Comparison of ENCODE assay signal across 25 mouse cellular contexts in the genomic region with DNA sequence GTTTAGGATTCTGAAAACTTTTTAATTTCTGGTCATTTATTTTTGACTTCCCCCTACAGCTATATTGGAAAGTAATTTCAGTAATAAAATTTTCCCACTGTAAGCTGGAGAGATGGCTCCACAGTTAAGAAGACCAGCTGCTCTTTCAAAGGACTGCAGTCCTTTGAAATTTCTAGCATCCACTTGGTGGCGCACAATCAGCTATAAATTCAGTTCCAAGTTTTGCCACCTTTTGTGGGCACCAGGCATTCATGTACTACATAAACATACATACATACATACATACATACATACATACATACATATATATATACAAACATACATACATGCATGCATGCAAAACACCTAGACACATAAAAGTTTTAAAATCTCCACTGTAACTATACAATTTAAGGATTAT.
DNase-seq lines count a peak whose midpoint lies in the region; ATAC-seq and TF ChIP-seq lines count a peak whose summit lies in the region.
"Had no signal": no experiment of that assay in that cellular context is flagged by ENCODE, and none has a peak within 500 bp of the region (broad histone marks: within the 10 kb centered on the region; RNA-seq: fewer than 3 reads in every experiment).

No protein-coding gene starts in this region.

- in situ Hi-C loops in CH12.LX (cut with MboI; ENCODE audit: low pct_ligation_motif_present, low pct_unique_long_range_greater_than_20kb, low sequenced_read_pairs): no loop called here

- dilution Hi-C loops in CH12.LX (cut with MboI; ENCODE audit: extremely low pct_ligation_motif_present, extremely low pct_unique_long_range_greater_than_20kb, low sequenced_read_pairs): no loop called here

- no peak overlapping the region for H3K9ac ChIP-seq in hindbrain, postnatal 0 days (replicated peaks; ENCODE audit: low read length)
- no peak overlapping the region for H3K9ac ChIP-seq in hindbrain, embryonic 16.5 days (ENCODE audit: low read depth, low read length)
- H3K9ac ChIP-seq in liver, embryonic 14.5 days (replicated peaks): no peak overlapping the region
- H3K9ac ChIP-seq in CH12.LX (ENCODE audit: insufficient read depth, low read depth) (no peak overlapping the region), MEL (ENCODE audit: control insufficient read depth, low read depth, low read length, poor library complexity, severe bottlenecking) (no peak overlapping the region)
- no peak overlapping the region for H3K9ac ChIP-seq in kidney, embryonic 14.5 days (ENCODE audit: low read depth, low read length)
- H3K9ac ChIP-seq: embryonic facial prominence, embryonic 12.5 days; heart, embryonic 13.5 days; hindbrain, embryonic 14.5 days; neural tube, embryonic 13.5 days had no signal

- no peaks in the 10 kb centered on the region for H3K27me3 ChIP-seq in hindbrain, postnatal 0 days (ENCODE audit: insufficient read depth, low read length)
- no peaks in the 10 kb centered on the region for H3K27me3 ChIP-seq in hindbrain, embryonic 16.5 days (replicated peaks; ENCODE audit: control insufficient read depth, insufficient read depth, low read length)
- no peaks in the 10 kb centered on the region for H3K27me3 ChIP-seq in liver, embryonic 14.5 days (ENCODE audit: control insufficient read depth, insufficient read depth, low read length)
- no peaks in the 10 kb centered on the region for H3K27me3 ChIP-seq in CH12.LX (replicated peaks)
- H3K27me3 ChIP-seq in MEL (ENCODE audit: control insufficient read depth in 1 of 2, insufficient read depth in 2 of 2, low read length in 2 of 2): no peaks in the 10 kb centered on the region
- no peaks in the 10 kb centered on the region for H3K27me3 ChIP-seq in kidney, embryonic 14.5 days (ENCODE audit: control insufficient read depth, insufficient read depth, low read length)
- H3K27me3 ChIP-seq: embryonic facial prominence, embryonic 12.5 days; heart, embryonic 13.5 days; megakaryocyte, embryonic 14.5 days; neural tube, embryonic 13.5 days had no signal

- H3K36me3 ChIP-seq in hindbrain, postnatal 0 days (ENCODE audit: insufficient read depth, low read length): no peaks in the 10 kb centered on the region
- no peaks in the 10 kb centered on the region for H3K36me3 ChIP-seq in hindbrain, embryonic 16.5 days (ENCODE audit: control insufficient read depth, insufficient read depth, low read length)
- no peaks in the 10 kb centered on the region for H3K36me3 ChIP-seq in liver, embryonic 14.5 days (replicated peaks; ENCODE audit: control insufficient read depth, insufficient read depth, low read depth)
- H3K36me3 ChIP-seq in CH12.LX (replicated peaks in 1 of 2; ENCODE audit: control insufficient read depth in 1 of 2, insufficient read depth in 1 of 2, low read length in 1 of 2) (peaks cover 0 to 14% of the 10 kb centered on the region in 2 experiments), MEL (ENCODE audit: control insufficient read depth in 1 of 2, insufficient read depth in 2 of 2, low read length in 2 of 2) (no peaks in the 10 kb centered on the region; a peak in 1 of 4 replicates)
- no peaks in the 10 kb centered on the region for H3K36me3 ChIP-seq in kidney, embryonic 14.5 days (ENCODE audit: control insufficient read depth, insufficient read depth, low read length)
- H3K36me3 ChIP-seq: embryonic facial prominence, embryonic 12.5 days; heart, embryonic 13.5 days; neural tube, embryonic 13.5 days had no signal

- no peaks in the 10 kb centered on the region; the same call in 1 of the 2 replicates for H3K79me2 ChIP-seq in CH12.LX (replicated peaks; ENCODE audit: control insufficient read depth, extremely low read depth, insufficient read depth, poor library complexity, severe bottlenecking)
- no peaks in the 10 kb centered on the region for H3K79me2 ChIP-seq in MEL (ENCODE audit: control insufficient read depth, insufficient read depth, low read length, poor library complexity)

- ATAC-seq in hindbrain, postnatal 0 days: no peak
- ATAC-seq in hindbrain, embryonic 16.5 days: no peak
- ATAC-seq in liver, embryonic 14.5 days (ENCODE audit: insufficient read depth): no peak
- ATAC-seq in kidney, embryonic 14.5 days (ENCODE audit: low FRiP score, low TSS enrichment): no peak

- no peaks in the 10 kb centered on the region for H3K4me1 ChIP-seq in hindbrain, postnatal 0 days (ENCODE audit: insufficient read depth, low read length)
- no peaks in the 10 kb centered on the region for H3K4me1 ChIP-seq in hindbrain, embryonic 16.5 days (ENCODE audit: control insufficient read depth, insufficient read depth, low read depth, low read length)
- 0 out of 4 replicates have a peak, but pooled peaks cover 0 to 2% of the 10 kb centered on the region in 2 experiments for H3K4me1 ChIP-seq in liver, embryonic 14.5 days (replicated peaks; ENCODE audit: control insufficient read depth in 2 of 2, insufficient read depth in 2 of 2, low read length in 1 of 2)
- H3K4me1 ChIP-seq in CH12.LX (ENCODE audit: control insufficient read depth in 1 of 2, insufficient read depth in 2 of 2) (peaks cover 0 to 5% of the 10 kb centered on the region in 2 experiments; a peak in 1 of 4 replicates), MEL (ENCODE audit: control insufficient read depth in 1 of 2, insufficient read depth in 2 of 2, low read length in 2 of 2) (no peaks in the 10 kb centered on the region)
- no peaks in the 10 kb centered on the region for H3K4me1 ChIP-seq in kidney, embryonic 14.5 days (ENCODE audit: control insufficient read depth, insufficient read depth, low read length)
- H3K4me1 ChIP-seq: embryonic facial prominence, embryonic 12.5 days; neural tube, embryonic 13.5 days had no signal

- H3K9me3 ChIP-seq in hindbrain, postnatal 0 days (ENCODE audit: low read length): no peaks in the 10 kb centered on the region
- H3K9me3 ChIP-seq in hindbrain, embryonic 16.5 days (ENCODE audit: control insufficient read depth, low read length): no peaks in the 10 kb centered on the region
- no peaks in the 10 kb centered on the region for H3K9me3 ChIP-seq in liver, embryonic 14.5 days (ENCODE audit: control insufficient read depth, low read length)
- H3K9me3 ChIP-seq in CH12.LX (replicated peaks; ENCODE audit: low read length) (no peaks in the 10 kb centered on the region), MEL (replicated peaks; ENCODE audit: insufficient read depth, low read length) (no peaks in the 10 kb centered on the region)
- H3K9me3 ChIP-seq in kidney, embryonic 14.5 days (ENCODE audit: control insufficient read depth, low read length): no peaks in the 10 kb centered on the region
- H3K9me3 ChIP-seq: embryonic facial prominence, embryonic 12.5 days; G1E; heart, embryonic 13.5 days; megakaryocyte, embryonic 14.5 days; neural tube, embryonic 13.5 days had no signal

- WGBS in hindbrain, postnatal 0 days: 87% methylated on average over 1 of the region's 1 CpGs
- WGBS in hindbrain, embryonic 16.5 days: 79% methylated on average over 1 of the region's 1 CpGs
- 70% methylated on average over 1 of the region's 1 CpGs for WGBS in liver, embryonic 14.5 days (ENCODE audit: insufficient replicate concordance)
- 86% methylated on average over 1 of the region's 1 CpGs for WGBS in kidney, embryonic 14.5 days

- DNase-seq in hindbrain, postnatal 0 days (ENCODE audit: low spot score): peak; percentile 44
- no peak for DNase-seq in liver, embryonic 14.5 days (ENCODE audit: low read depth in 3 of 3, low spot score in 3 of 3)
- DNase-seq in liver (no peak), CH12.LX (ENCODE audit: extremely low read depth) (no peak), MEL (ENCODE audit: low read depth, low spot score) (no peak)
- DNase-seq in spleen, postnatal 10 days (ENCODE audit: low spot score in 2 of 2): no peak
- DNase-seq: adrenal gland, postnatal 14 days; B cell, adult 2 months; cerebellum, adult 11-12 months; cerebellum, adult 9-11 months; gastrocnemius, postnatal 10 days; heart, postnatal 10 days; kidney, adult 8-10 months; kidney, postnatal 36 days; layer of hippocampus, postnatal 36 days; lung, postnatal 4 days; right cerebral cortex, postnatal 4 days had no signal

- TF ChIP-seq RAD21 in CH12.LX (IDR thresholded peaks at IDR 0.05; ENCODE audit: low read depth, low read length) (no peak; the same call in none of the 2 replicates), MEL (IDR thresholded peaks at IDR 0.05; ENCODE audit: low read depth, low read length) (peak; percentile 19)

- H3K4me2 ChIP-seq in hindbrain, postnatal 0 days (ENCODE audit: low read depth, low read length): no peak overlapping the region
- no peak overlapping the region for H3K4me2 ChIP-seq in hindbrain, embryonic 16.5 days (ENCODE audit: low read length)
- no peak overlapping the region for H3K4me2 ChIP-seq in liver, embryonic 14.5 days (ENCODE audit: low read depth)
- no peak overlapping the region for H3K4me2 ChIP-seq in CH12.LX (ENCODE audit: insufficient read depth, low read depth, poor library complexity, severe bottlenecking)
- H3K4me2 ChIP-seq in kidney, embryonic 14.5 days (replicated peaks; ENCODE audit: low read depth, low read length): no peak overlapping the region
- H3K4me2 ChIP-seq: embryonic facial prominence, embryonic 12.5 days; heart, embryonic 13.5 days; hindbrain, embryonic 14.5 days; neural tube, embryonic 13.5 days had no signal

- no peak for TF ChIP-seq EP300 in liver, embryonic 14.5 days (IDR thresholded peaks at IDR 0.05; ENCODE audit: low read depth)
- TF ChIP-seq EP300 in CH12.LX (IDR thresholded peaks at IDR 0.05; ENCODE audit: low read length): no peak
- TF ChIP-seq EP300 in MEL (IDR thresholded peaks at IDR 0.05; ENCODE audit: low read depth in 1 of 2, low read length in 2 of 2): no peak

- no peak overlapping the region for H3K27ac ChIP-seq in hindbrain, postnatal 0 days
- H3K27ac ChIP-seq in hindbrain, embryonic 16.5 days (ENCODE audit: low read depth, low read length): no peak overlapping the region
- no peak overlapping the region for H3K27ac ChIP-seq in liver, embryonic 14.5 days
- H3K27ac ChIP-seq in CH12.LX (ENCODE audit: insufficient read depth, low read depth) (no peak overlapping the region), MEL (ENCODE audit: control insufficient read depth, low read depth, low read length) (no peak overlapping the region)
- H3K27ac ChIP-seq in kidney, embryonic 14.5 days (ENCODE audit: low read depth, low read length): no peak overlapping the region
- H3K27ac ChIP-seq: embryonic facial prominence, embryonic 12.5 days; heart, embryonic 13.5 days; hindbrain, embryonic 14.5 days; neural tube, embryonic 13.5 days had no signal

- peak; percentile 46 for TF ChIP-seq CTCF in hindbrain, postnatal 0 days (IDR thresholded peaks at IDR 0.05; ENCODE audit: low read depth)
- peak; percentile 8; the same call in 1 of the 2 replicates for TF ChIP-seq CTCF in liver, embryonic 14.5 days (IDR thresholded peaks at IDR 0.05; ENCODE audit: low read depth)
- peak in 1 of 2 experiments; percentile 34; a peak in 2 of 4 replicates for TF ChIP-seq CTCF in CH12.LX (conservative IDR thresholded peaks at IDR 0.05 in 1 of 2, IDR thresholded peaks at IDR 0.05 in 1 of 2; ENCODE audit: low read depth in 2 of 2, low read length in 2 of 2)
- TF ChIP-seq CTCF in MEL (IDR thresholded peaks at IDR 0.05 in 2 of 3, conservative IDR thresholded peaks at IDR 0.05 in 1 of 3; ENCODE audit: control insufficient read depth in 1 of 3, insufficient read depth in 1 of 3, low read depth in 2 of 3, low read length in 3 of 3, poor library complexity in 1 of 3, severe bottlenecking in 1 of 3): peak in 1 of 3 experiments; percentile 24; a peak in 2 of 6 replicates

- no peak overlapping the region for H3K4me3 ChIP-seq in hindbrain, postnatal 0 days (ENCODE audit: low read length)
- no peak overlapping the region for H3K4me3 ChIP-seq in hindbrain, embryonic 16.5 days (ENCODE audit: low read length)
- H3K4me3 ChIP-seq in liver, embryonic 14.5 days (ENCODE audit: insufficient read depth in 1 of 2, low read depth in 2 of 2, low read length in 2 of 2): no peak overlapping the region
- no peak overlapping the region for H3K4me3 ChIP-seq in CH12.LX (replicated peaks in 1 of 3; ENCODE audit: low read depth in 2 of 3, low read length in 2 of 3, poor library complexity in 1 of 3)
- H3K4me3 ChIP-seq in MEL (ENCODE audit: control insufficient read depth in 1 of 2, insufficient read depth in 1 of 2, low read depth in 2 of 2, low read length in 2 of 2): no peak overlapping the region
- no peak overlapping the region for H3K4me3 ChIP-seq in kidney, embryonic 14.5 days (ENCODE audit: low read length)
- H3K4me3 ChIP-seq: embryonic facial prominence, embryonic 12.5 days; heart, embryonic 13.5 days; neural tube, embryonic 13.5 days had no signal

- TF ChIP-seq POLR2A in CH12.LX (IDR thresholded peaks at IDR 0.05; ENCODE audit: low read depth, low read length) (no peak), MEL (IDR thresholded peaks at IDR 0.05; ENCODE audit: control insufficient read depth in 1 of 2, insufficient read depth in 1 of 2, low read depth in 1 of 2, low read length in 2 of 2, poor library complexity in 1 of 2) (no peak)
